Comparison of ENCODE assay signal across 12 mouse cellular contexts in genomic region chr7:140908181-140908580, GRCm38 (mm10). TPM values are rescaled to one million over a fixed set of nuclear protein-coding genes. Genes with fewer than 3 reads are reported as not detected.
DNase-seq lines count a peak whose midpoint lies in the region; ATAC-seq and TF ChIP-seq lines count a peak whose summit lies in the region.
"Had no signal": no experiment of that assay in that cellular context is flagged by ENCODE, and none has a peak within 500 bp of the region (broad histone marks: within the 10 kb centered on the region; RNA-seq: fewer than 3 reads in every experiment).

No protein-coding gene starts in this region.

- no peaks in the 10 kb centered on the region for H3K9me3 ChIP-seq in kidney, postnatal 0 days (replicated peaks; ENCODE audit: low read length)
- H3K9me3 ChIP-seq in kidney, embryonic 16.5 days (ENCODE audit: low read length): no peaks in the 10 kb centered on the region
- no peaks in the 10 kb centered on the region for H3K9me3 ChIP-seq in embryonic facial prominence, embryonic 13.5 days
- no peaks in the 10 kb centered on the region for H3K9me3 ChIP-seq in hindbrain, postnatal 0 days (ENCODE audit: low read length)
- H3K9me3 ChIP-seq: limb, embryonic 15.5 days had no signal

- peak overlapping the region; percentile 67; the same call in 1 of the 2 replicates for H3K4me2 ChIP-seq in kidney, postnatal 0 days (ENCODE audit: low read length)
- no peak overlapping the region for H3K4me2 ChIP-seq in kidney, embryonic 16.5 days (replicated peaks; ENCODE audit: low read depth, low read length)
- peak overlapping the region; percentile 87; the same call in 1 of the 2 replicates for H3K4me2 ChIP-seq in embryonic facial prominence, embryonic 13.5 days
- H3K4me2 ChIP-seq in hindbrain, postnatal 0 days (ENCODE audit: low read depth, low read length): peak overlapping the region; percentile 83

- DNase-seq in kidney, postnatal 0 days (ENCODE audit: low spot score): no peak
- no peak for DNase-seq in hindbrain, postnatal 0 days (ENCODE audit: low spot score)

- 45% methylated on average over 7 of the region's 7 CpGs for WGBS in kidney, postnatal 0 days
- 43% methylated on average over 7 of the region's 7 CpGs for WGBS in kidney, embryonic 16.5 days
- 50% methylated on average over 7 of the region's 7 CpGs for WGBS in embryonic facial prominence, embryonic 13.5 days
- 53% methylated on average over 7 of the region's 7 CpGs for WGBS in hindbrain, postnatal 0 days

- H3K36me3 ChIP-seq in kidney, postnatal 0 days (ENCODE audit: insufficient read depth, low read length): no peaks in the 10 kb centered on the region
- H3K36me3 ChIP-seq in kidney, embryonic 16.5 days (ENCODE audit: insufficient read depth, low read length): no peaks in the 10 kb centered on the region
- H3K36me3 ChIP-seq in embryonic facial prominence, embryonic 13.5 days: no peaks in the 10 kb centered on the region
- no peaks in the 10 kb centered on the region for H3K36me3 ChIP-seq in hindbrain, postnatal 0 days (ENCODE audit: insufficient read depth, low read length)
- H3K36me3 ChIP-seq: limb, embryonic 15.5 days had no signal

- no peak overlapping the region for H3K9ac ChIP-seq in kidney, postnatal 0 days (ENCODE audit: low read depth, low read length)
- no peak overlapping the region for H3K9ac ChIP-seq in kidney, embryonic 16.5 days (replicated peaks; ENCODE audit: low read length)
- H3K9ac ChIP-seq in embryonic facial prominence, embryonic 13.5 days: no peak overlapping the region
- no peak overlapping the region for H3K9ac ChIP-seq in hindbrain, postnatal 0 days (replicated peaks; ENCODE audit: low read length)
- H3K9ac ChIP-seq: limb, embryonic 15.5 days had no signal

- no peaks in the 10 kb centered on the region for H3K27me3 ChIP-seq in kidney, postnatal 0 days (ENCODE audit: insufficient read depth, low read length)
- no peaks in the 10 kb centered on the region for H3K27me3 ChIP-seq in kidney, embryonic 16.5 days (ENCODE audit: insufficient read depth, low read length)
- H3K27me3 ChIP-seq in embryonic facial prominence, embryonic 13.5 days: no peaks in the 10 kb centered on the region
- no peaks in the 10 kb centered on the region for H3K27me3 ChIP-seq in hindbrain, postnatal 0 days (ENCODE audit: insufficient read depth, low read length)
- H3K27me3 ChIP-seq: limb, embryonic 15.5 days had no signal

- no peak overlapping the region for H3K27ac ChIP-seq in kidney, postnatal 0 days
- no peak overlapping the region for H3K27ac ChIP-seq in kidney, embryonic 16.5 days (ENCODE audit: low read length)
- H3K27ac ChIP-seq in embryonic facial prominence, embryonic 13.5 days: no peak overlapping the region
- no peak overlapping the region for H3K27ac ChIP-seq in hindbrain, postnatal 0 days
- H3K27ac ChIP-seq: limb, embryonic 15.5 days had no signal

- ATAC-seq in kidney, postnatal 0 days (replicated peaks; ENCODE audit: low FRiP score, low read depth): no peak
- no peak for ATAC-seq in kidney, embryonic 16.5 days (ENCODE audit: low FRiP score, low TSS enrichment)
- no peak for ATAC-seq in embryonic facial prominence, embryonic 13.5 days (ENCODE audit: insufficient number of reproducible peaks, insufficient read depth, low FRiP score, low TSS enrichment, low read depth)
- no peak for ATAC-seq in hindbrain, postnatal 0 days
- ATAC-seq in megakaryocyte, adult 5-6 weeks (ENCODE audit: poor library complexity, severe bottlenecking): peak; percentile 14
- ATAC-seq in frontal cortex, adult (ENCODE audit: low TSS enrichment): no peak
- no peak for ATAC-seq in cerebellum, adult (ENCODE audit: insufficient number of reproducible peaks, low FRiP score, low TSS enrichment)

- no peak overlapping the region for H3K4me3 ChIP-seq in kidney, postnatal 0 days (replicated peaks; ENCODE audit: low read depth, low read length)
- no peak overlapping the region for H3K4me3 ChIP-seq in kidney, embryonic 16.5 days (ENCODE audit: low read length)
- H3K4me3 ChIP-seq in embryonic facial prominence, embryonic 13.5 days: no peak overlapping the region; the same call in 1 of the 2 replicates
- H3K4me3 ChIP-seq in hindbrain, postnatal 0 days (ENCODE audit: low read length): no peak overlapping the region; the same call in 1 of the 2 replicates
- H3K4me3 ChIP-seq: myocyte had no signal

- no peaks in the 10 kb centered on the region for H3K4me1 ChIP-seq in kidney, postnatal 0 days (replicated peaks; ENCODE audit: insufficient read depth, low read length)
- H3K4me1 ChIP-seq in kidney, embryonic 16.5 days (ENCODE audit: insufficient read depth, low read length): 0 out of 2 replicates have a peak, but pooled peaks cover 3% of the 10 kb centered on the region
- H3K4me1 ChIP-seq in embryonic facial prominence, embryonic 13.5 days: no peaks in the 10 kb centered on the region
- peaks cover 5% of the 10 kb centered on the region; the same call in 1 of the 2 replicates for H3K4me1 ChIP-seq in hindbrain, postnatal 0 days (ENCODE audit: insufficient read depth, low read length)

- no peak for TF ChIP-seq CTCF in kidney, postnatal 0 days (IDR thresholded peaks at IDR 0.05; ENCODE audit: low read depth)
- TF ChIP-seq CTCF in hindbrain, postnatal 0 days (IDR thresholded peaks at IDR 0.05; ENCODE audit: low read depth): no peak

RNA-seq across cellular contexts. Expression of gene Cox8b, which starts 7.9 kb away (rescaled TPM):
- 0.39 and 0.47 TPM in 2 replicates for polyA plus RNA-seq in kidney, postnatal 0 days (2015; fragmentation: Nextera tagmentation; extraction: Ambion mirVana)
- polyA plus RNA-seq in kidney, embryonic 16.5 days (2015; fragmentation: Nextera tagmentation; extraction: Ambion mirVana): 1.4 and 2.6 TPM in 2 replicates
- 1.2 and 1.9 TPM in 2 replicates for polyA plus RNA-seq in embryonic facial prominence, embryonic 13.5 days (2015; fragmentation: Nextera tagmentation; extraction: Ambion mirVana)
- total RNA-seq in hindbrain, postnatal 0 days (2014; rRNA removed): not detected in 2 replicates
- polyA plus RNA-seq in hindbrain, postnatal 0 days (2015; fragmentation: Nextera tagmentation; extraction: Ambion mirVana): not detected in 2 replicates
- total RNA-seq in megakaryocyte, adult 5-6 weeks (2015): not detected in 2 replicates
- total RNA-seq in megakaryocyte, adult 5-6 weeks (2017): not detected in 2 replicates
- total RNA-seq: ES-E14 had no signal
- polyA plus RNA-seq: activated CD4-positive, CD25-positive, alpha-beta regulatory T cell, adult 4 months had no signal

RNA-seq across cellular contexts. Expression of gene Nlrp6, which starts 12.5 kb away (rescaled TPM):
- polyA plus RNA-seq in kidney, postnatal 0 days (2015; fragmentation: Nextera tagmentation; extraction: Ambion mirVana): 2.1 and 2.6 TPM in 2 replicates
- 1.9 and 2.2 TPM in 2 replicates for polyA plus RNA-seq in kidney, embryonic 16.5 days (2015; fragmentation: Nextera tagmentation; extraction: Ambion mirVana)
- polyA plus RNA-seq in embryonic facial prominence, embryonic 13.5 days (2015; fragmentation: Nextera tagmentation; extraction: Ambion mirVana): 0.20 and 0.30 TPM in 2 replicates
- 1.1 and 1.6 TPM in 2 replicates for total RNA-seq in hindbrain, postnatal 0 days (2014; rRNA removed)
- polyA plus RNA-seq in hindbrain, postnatal 0 days (2015; fragmentation: Nextera tagmentation; extraction: Ambion mirVana): 0.61 and 0.78 TPM in 2 replicates
- total RNA-seq in megakaryocyte, adult 5-6 weeks (2015): not detected in 2 replicates
- not detected in 2 replicates for total RNA-seq in megakaryocyte, adult 5-6 weeks (2017)
- total RNA-seq: heart, postnatal 14 days had no signal
- polyA plus RNA-seq: activated CD4-positive, CD25-positive, alpha-beta regulatory T cell, adult 4 months had no signal

RNA-seq across cellular contexts. Expression of gene Sirt3, which starts 26.1 kb away (rescaled TPM):
- polyA plus RNA-seq in kidney, postnatal 0 days (2015; fragmentation: Nextera tagmentation; extraction: Ambion mirVana): 47.2 and 48.6 TPM in 2 replicates
- 41.5 and 42.6 TPM in 2 replicates for polyA plus RNA-seq in kidney, embryonic 16.5 days (2015; fragmentation: Nextera tagmentation; extraction: Ambion mirVana)
- polyA plus RNA-seq in embryonic facial prominence, embryonic 13.5 days (2015; fragmentation: Nextera tagmentation; extraction: Ambion mirVana): 24.8 and 28.9 TPM in 2 replicates
- total RNA-seq in hindbrain, postnatal 0 days (2014; rRNA removed): 56.3 and 71.6 TPM in 2 replicates
- polyA plus RNA-seq in hindbrain, postnatal 0 days (2015; fragmentation: Nextera tagmentation; extraction: Ambion mirVana): 74.6 and 75.6 TPM in 2 replicates
- total RNA-seq in megakaryocyte, adult 5-6 weeks (2015): 7.9 and 9.1 TPM in 2 replicates
- 6.7 and 9.5 TPM in 2 replicates for total RNA-seq in megakaryocyte, adult 5-6 weeks (2017)

RNA-seq across cellular contexts. Expression of gene Psmd13, which starts 26.4 kb away (rescaled TPM):
- polyA plus RNA-seq in kidney, postnatal 0 days (2015; fragmentation: Nextera tagmentation; extraction: Ambion mirVana): 198 and 219 TPM in 2 replicates
- polyA plus RNA-seq in kidney, embryonic 16.5 days (2015; fragmentation: Nextera tagmentation; extraction: Ambion mirVana): 242 and 246 TPM in 2 replicates
- 237 and 261 TPM in 2 replicates for polyA plus RNA-seq in embryonic facial prominence, embryonic 13.5 days (2015; fragmentation: Nextera tagmentation; extraction: Ambion mirVana)
- 104 and 113 TPM in 2 replicates for total RNA-seq in hindbrain, postnatal 0 days (2014; rRNA removed)
- polyA plus RNA-seq in hindbrain, postnatal 0 days (2015; fragmentation: Nextera tagmentation; extraction: Ambion mirVana): 259 and 275 TPM in 2 replicates
- total RNA-seq in megakaryocyte, adult 5-6 weeks (2015): 87.5 and 89.5 TPM in 2 replicates
- 165 and 167 TPM in 2 replicates for total RNA-seq in megakaryocyte, adult 5-6 weeks (2017)

RNA-seq across cellular contexts. Expression of gene Pgghg, which starts 33.0 kb away (rescaled TPM):
- polyA plus RNA-seq in kidney, postnatal 0 days (2015; fragmentation: Nextera tagmentation; extraction: Ambion mirVana): 20.3 and 20.7 TPM in 2 replicates
- polyA plus RNA-seq in kidney, embryonic 16.5 days (2015; fragmentation: Nextera tagmentation; extraction: Ambion mirVana): 25.3 and 26.6 TPM in 2 replicates
- 25.1 and 25.7 TPM in 2 replicates for polyA plus RNA-seq in embryonic facial prominence, embryonic 13.5 days (2015; fragmentation: Nextera tagmentation; extraction: Ambion mirVana)
- total RNA-seq in hindbrain, postnatal 0 days (2014; rRNA removed): 16.3 and 16.6 TPM in 2 replicates
- 6.7 and 7.5 TPM in 2 replicates for polyA plus RNA-seq in hindbrain, postnatal 0 days (2015; fragmentation: Nextera tagmentation; extraction: Ambion mirVana)
- 8.7 and 9.3 TPM in 2 replicates for total RNA-seq in megakaryocyte, adult 5-6 weeks (2015)
- 7.8 and 10.2 TPM in 2 replicates for total RNA-seq in megakaryocyte, adult 5-6 weeks (2017)
